Mouse (Mus musculus) cortical plate, adult 2 months (tissue): ENCODE measurements around the gene Gcm2.

Source experiments
- CTCF ChIP-seq: fragments of 200-500 bp; IDR thresholded peaks from 2 replicates; pipeline ENCODE4 v1.5.1; 2011; ENCODE audit warnings: mild to moderate bottlenecking, control low read depth, low read length; ENCODE audit not compliant: insufficient read depth; ENCODE audit errors: extremely low read depth
- POLR2A ChIP-seq: fragments of 200-500 bp; IDR thresholded peaks from 2 replicates; pipeline ENCODE4 v1.6.1; 2011; ENCODE audit warnings: mild to moderate bottlenecking, low read length, control low read depth; ENCODE audit not compliant: insufficient read depth; ENCODE audit errors: extremely low read depth

DNA sequence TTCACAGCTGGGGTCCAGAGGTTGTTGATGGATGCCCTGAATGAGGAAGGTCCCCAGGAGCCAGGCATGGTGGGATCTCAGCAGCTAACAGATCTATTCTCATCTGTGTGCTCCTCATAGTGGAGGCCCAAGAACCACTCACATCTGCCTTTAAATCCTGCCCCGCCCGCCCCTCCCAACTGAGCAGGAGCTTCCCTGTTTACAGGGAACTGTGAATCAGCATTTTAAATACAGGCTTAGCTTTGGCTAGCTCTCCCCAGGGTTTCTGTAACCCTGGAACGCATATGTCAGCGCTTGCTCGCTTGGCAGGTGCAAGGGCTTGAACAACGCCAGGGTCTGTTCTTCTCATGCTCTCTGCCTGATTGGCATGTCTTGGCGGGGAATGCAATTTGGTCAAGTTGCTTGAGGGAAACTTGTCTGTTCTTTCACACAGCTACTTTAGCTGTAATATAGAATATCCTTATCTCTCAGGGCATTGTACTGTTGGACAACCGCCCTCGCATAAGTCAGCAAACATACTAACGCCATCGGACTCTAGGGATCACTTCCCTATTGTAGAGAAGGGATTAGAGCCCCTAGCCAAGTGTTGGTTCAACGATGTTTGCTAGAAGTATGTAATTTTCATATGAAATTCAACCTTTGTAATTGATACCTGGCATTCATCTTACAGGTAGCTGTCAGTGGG is 6.9 kb downstream of the Gcm2 start:
- TF ChIP-seq POLR2A = no peak
- TF ChIP-seq CTCF = no peak
